Mouse (Mus musculus) lung, adult 2 months (tissue): ENCODE results near the gene Olfr1361.

Experiments
- CTCF ChIP-seq: fragments of 200-500 bp; IDR thresholded peaks from 2 replicates; pipeline ENCODE4 v1.5.1; 2011; ENCODE audit warnings: mild to moderate bottlenecking, low read length, control low read depth; ENCODE audit not compliant: insufficient read depth
- POLR2A ChIP-seq: fragments of 200-500 bp; IDR thresholded peaks from 2 replicates; pipeline ENCODE4 v1.6.1; 2011; ENCODE audit warnings: low read depth, mild to moderate bottlenecking, control low read depth, low read length, borderline replicate concordance; ENCODE audit errors: extremely low read depth

DNA sequence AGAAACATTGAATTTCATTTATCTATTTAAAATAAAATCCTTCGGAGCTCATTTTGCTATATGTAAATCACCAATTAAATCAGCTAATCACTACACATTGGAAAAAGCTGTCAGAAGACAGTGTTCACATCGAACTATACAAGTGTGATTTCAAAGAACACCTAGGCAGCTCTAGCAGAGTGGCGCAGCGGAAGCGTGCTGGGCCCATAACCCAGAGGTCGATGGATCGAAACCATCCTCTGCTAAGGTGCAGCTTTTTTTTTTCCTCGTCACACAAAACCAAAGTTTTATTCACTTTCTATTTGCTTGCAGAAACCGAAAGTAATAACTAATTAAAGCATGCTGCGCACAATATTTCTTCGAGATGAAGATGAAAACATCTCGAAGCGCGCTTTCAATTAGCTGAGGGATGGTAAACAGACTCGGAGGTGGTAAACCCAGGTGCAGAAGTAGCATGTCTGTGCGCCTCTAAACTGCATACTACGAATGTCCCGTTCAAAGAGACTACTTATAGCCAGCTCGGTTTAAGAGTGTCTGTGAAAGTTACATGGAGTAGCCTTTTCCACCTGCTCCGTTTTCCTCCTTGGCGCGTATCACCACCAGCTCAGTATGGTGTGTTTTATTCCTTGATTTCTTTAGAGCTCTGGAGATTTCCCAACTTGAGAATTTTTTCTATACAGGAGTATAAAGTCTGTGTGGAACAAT lies 47.8 kb upstream of the Olfr1361 start:
- TF ChIP-seq POLR2A (no peak), CTCF (no peak)
